Mouse (Mus musculus) testis, adult 2 months (tissue): ENCODE measurements at regions not wholly inside any gene's neighbourhood (a gene's known extent, or its start where the extent isn't known, plus 50 kb on each side); places are given as distances from the start of the nearest gene placed in this dataset.

Experiments used
- H3K27ac ChIP-seq: fragments of 200-500 bp; 2 replicates; pipeline ENCODE4 v1.5.1; 2012; ENCODE audit warnings: low read depth, low read length; ENCODE audit not compliant: control insufficient read depth, insufficient read depth
- H3K27me3 ChIP-seq: fragments of 200-500 bp; 2 replicates; pipeline ENCODE4 v1.6.1; 2012; ENCODE audit warnings: mild to moderate bottlenecking, low read length, moderate library complexity; ENCODE audit not compliant: control insufficient read depth, insufficient read depth
- H3K36me3 ChIP-seq: fragments of 200-500 bp; 2 replicates; pipeline ENCODE4 v1.6.1; 2012; ENCODE audit warnings: mild to moderate bottlenecking, low read length; ENCODE audit not compliant: control insufficient read depth, insufficient read depth
- H3K4me1 ChIP-seq: fragments of 200-500 bp; 2 replicates; pipeline ENCODE4 v1.6.1; 2012; ENCODE audit warnings: low read length; ENCODE audit not compliant: control insufficient read depth, insufficient read depth
- H3K4me3 ChIP-seq: fragments of 200-500 bp; 2 replicates; pipeline ENCODE4 v1.5.1; 2012; ENCODE audit warnings: low read depth, mild to moderate bottlenecking, low read length, moderate library complexity, mixed read lengths; ENCODE audit not compliant: control insufficient read depth
- CTCF ChIP-seq: fragments of 200-500 bp; IDR thresholded peaks from 2 replicates; pipeline ENCODE4 v1.5.1; 2012; ENCODE audit warnings: low read depth, mild to moderate bottlenecking, inconsistent platforms, low read length, moderate library complexity; ENCODE audit not compliant: control insufficient read depth, insufficient read depth, insufficient replicate concordance
- POLR2A ChIP-seq: fragments of 200-500 bp; IDR thresholded peaks from 2 replicates; pipeline ENCODE4 v1.6.1; 2012; ENCODE audit warnings: low read depth, mild to moderate bottlenecking, inconsistent platforms, low read length, moderate library complexity; ENCODE audit not compliant: control insufficient read depth

DNA sequence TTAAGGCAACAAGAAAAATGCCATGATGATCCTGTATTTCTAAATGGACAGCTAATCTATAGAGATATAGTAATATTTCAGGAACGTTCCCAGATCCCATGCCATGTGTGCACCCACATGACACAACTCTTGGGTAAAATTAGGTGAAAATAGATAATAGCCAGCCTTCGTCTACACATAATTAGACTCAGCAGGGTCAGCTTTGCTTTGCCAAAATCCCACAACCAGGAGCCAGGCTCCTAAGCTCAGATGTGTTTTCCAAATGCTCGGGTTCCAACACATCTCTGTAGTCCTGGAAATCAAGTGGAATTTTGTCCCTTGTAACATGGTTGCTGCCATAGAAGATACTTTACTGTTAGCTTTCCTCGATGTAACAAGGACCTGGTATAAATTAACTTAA lies 122.7 kb downstream of the Fam198b start:
- no peak for TF ChIP-seq CTCF
- no peak for TF ChIP-seq POLR2A
- no peak overlapping the region for H3K4me3 ChIP-seq
- no peaks in the 10 kb centered on the region for H3K36me3 ChIP-seq
- no peaks in the 10 kb centered on the region for H3K27me3 ChIP-seq
- no peak overlapping the region for H3K27ac ChIP-seq
- H3K4me1 ChIP-seq: no peaks in the 10 kb centered on the region

DNA sequence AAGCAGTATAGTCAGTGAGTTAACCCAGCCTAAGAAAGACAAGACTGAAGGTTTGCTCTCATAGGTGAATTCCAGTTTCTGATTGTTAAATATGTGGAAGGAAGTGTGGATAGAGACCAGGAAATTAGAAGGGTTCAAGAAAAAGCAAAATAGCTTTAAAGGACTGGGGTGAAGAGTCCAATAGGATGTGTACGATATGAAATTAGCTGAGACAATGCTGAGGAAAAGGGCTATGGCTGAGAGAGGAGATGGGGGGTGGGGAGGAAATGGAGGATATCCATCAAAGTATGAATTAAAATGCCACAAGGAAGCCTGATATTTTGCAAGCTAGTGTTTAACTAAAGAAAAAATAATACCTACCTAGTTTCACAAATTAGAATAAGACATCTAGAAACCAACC lies 124.9 kb downstream of the Fam198b start:
- H3K27me3 ChIP-seq: no peaks in the 10 kb centered on the region
- TF ChIP-seq POLR2A (no peak), CTCF (no peak)
- no peak overlapping the region for H3K27ac ChIP-seq
- no peak overlapping the region for H3K4me3 ChIP-seq
- H3K36me3 ChIP-seq: no peaks in the 10 kb centered on the region
- H3K4me1 ChIP-seq: no peaks in the 10 kb centered on the region

DNA sequence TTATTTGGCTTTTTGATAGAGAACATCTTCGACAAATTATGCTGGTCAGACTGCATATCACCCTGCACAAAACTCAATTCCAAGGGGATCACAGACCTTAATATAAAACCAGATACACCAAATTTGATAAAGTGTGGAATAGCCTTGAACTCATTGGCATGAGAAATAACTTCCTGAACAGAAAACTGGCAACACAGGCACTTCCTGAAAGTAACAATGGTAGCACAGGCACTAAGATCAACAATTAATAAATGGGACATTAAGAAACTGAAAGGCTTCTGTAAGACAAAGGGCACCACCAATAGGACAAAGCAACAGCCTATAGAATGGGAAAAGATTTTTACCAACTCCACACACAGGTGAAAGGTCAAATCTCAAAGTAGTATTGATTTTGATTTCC lies 141.5 kb downstream of the Fam198b start:
- Histone ChIP-seq H3K4me3 (no peak overlapping the region), H3K36me3 (no peaks in the 10 kb centered on the region), H3K27me3 (no peaks in the 10 kb centered on the region), H3K27ac (no peak overlapping the region), H3K4me1 (no peaks in the 10 kb centered on the region)
- TF ChIP-seq POLR2A: no peak
- no peak for TF ChIP-seq CTCF

DNA sequence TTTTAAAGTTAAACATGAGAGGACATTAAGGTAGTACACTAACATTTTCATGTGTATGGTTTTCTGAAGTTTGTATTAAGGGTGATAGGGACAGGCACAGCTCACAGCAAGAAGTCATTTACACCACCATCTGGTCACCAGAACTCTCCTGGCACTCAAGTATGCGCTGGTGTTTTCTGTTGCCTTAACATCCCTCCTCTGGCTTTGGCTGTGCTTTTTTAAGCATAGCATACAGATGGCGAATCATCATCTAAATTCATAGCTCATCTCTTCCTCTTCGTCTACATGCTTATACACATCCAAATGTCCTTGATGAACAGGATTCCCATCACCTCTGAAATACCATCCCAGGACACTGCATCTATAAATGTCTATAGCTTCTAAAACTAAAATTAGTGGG lies 148.7 kb downstream of the Fam198b start:
- Histone ChIP-seq H3K36me3 (no peaks in the 10 kb centered on the region), H3K27ac (no peak overlapping the region), H3K27me3 (no peaks in the 10 kb centered on the region), H3K4me3 (no peak overlapping the region), H3K4me1 (no peaks in the 10 kb centered on the region)
- no peak for TF ChIP-seq POLR2A
- TF ChIP-seq CTCF: no peak

DNA sequence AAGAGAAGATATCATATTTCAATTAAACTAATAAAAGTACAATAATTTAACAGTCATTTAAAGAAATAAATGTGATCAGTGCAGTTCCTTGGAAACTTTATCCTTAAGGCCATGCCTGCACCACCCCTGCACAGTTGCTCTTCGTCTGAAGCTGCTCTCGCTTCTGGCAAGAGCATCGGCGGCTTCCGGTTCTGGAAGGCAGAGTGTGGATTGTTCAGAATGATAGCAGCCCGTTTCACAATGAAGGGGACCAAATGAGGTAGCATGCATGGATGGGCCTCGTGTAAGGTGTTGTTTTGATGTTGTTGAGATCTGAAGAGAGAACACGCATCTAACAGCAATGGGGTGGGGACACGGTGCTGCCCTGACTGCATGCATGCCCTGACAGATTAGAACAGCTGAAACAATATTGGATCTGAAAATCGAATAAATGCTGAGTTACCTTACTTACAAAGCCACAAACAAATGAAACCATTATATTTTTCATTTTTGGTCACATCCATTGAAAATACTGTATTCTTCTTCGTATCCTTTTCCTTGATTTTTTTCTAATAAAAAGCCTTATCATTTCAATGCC lies 154.3 kb downstream of the Fam198b start:
- Histone ChIP-seq H3K4me3 (no peak overlapping the region), H3K27ac (no peak overlapping the region), H3K36me3 (no peaks in the 10 kb centered on the region), H3K27me3 (no peaks in the 10 kb centered on the region), H3K4me1 (no peaks in the 10 kb centered on the region; the same call in 1 of the 2 replicates)
- TF ChIP-seq CTCF (no peak), POLR2A (no peak)

DNA sequence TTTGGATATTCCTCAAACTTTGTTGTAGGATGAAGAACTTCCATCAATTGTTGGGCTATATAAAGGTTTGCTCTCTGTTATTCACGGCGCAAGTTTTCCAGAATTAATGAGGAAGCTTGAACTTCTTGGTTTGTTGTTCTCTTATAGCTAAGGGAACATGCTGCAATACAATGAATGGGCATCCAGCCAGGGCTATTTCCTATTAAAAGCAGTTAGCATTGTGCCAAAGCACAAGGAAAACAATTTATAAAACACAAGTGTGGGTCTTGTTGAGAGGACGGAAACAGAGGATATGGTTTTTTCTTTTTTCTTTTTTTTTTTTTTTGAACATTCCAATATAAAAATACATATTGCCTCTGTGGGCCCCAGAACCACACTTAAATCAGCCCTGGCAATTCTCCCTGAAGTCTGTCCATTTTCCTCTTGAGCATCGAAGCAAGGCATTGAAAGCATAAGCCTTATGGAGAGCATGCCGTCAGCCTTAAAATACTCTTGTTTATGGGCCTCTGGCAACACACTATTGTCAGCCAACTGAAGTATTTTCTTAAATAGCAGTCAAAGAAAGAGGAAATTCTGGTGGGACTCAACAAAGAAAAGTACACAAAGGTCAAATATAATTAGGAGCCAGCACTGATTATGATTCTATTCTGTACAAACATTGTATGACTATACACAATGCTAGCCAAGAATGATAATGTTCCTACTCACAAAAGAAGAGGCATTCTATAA lies 158.6 kb downstream of the Fam198b start:
- Histone ChIP-seq H3K27ac (no peak overlapping the region), H3K4me1 (no peaks in the 10 kb centered on the region; the same call in 1 of the 2 replicates)
- TF ChIP-seq POLR2A: no peak
- no peak for TF ChIP-seq CTCF

DNA sequence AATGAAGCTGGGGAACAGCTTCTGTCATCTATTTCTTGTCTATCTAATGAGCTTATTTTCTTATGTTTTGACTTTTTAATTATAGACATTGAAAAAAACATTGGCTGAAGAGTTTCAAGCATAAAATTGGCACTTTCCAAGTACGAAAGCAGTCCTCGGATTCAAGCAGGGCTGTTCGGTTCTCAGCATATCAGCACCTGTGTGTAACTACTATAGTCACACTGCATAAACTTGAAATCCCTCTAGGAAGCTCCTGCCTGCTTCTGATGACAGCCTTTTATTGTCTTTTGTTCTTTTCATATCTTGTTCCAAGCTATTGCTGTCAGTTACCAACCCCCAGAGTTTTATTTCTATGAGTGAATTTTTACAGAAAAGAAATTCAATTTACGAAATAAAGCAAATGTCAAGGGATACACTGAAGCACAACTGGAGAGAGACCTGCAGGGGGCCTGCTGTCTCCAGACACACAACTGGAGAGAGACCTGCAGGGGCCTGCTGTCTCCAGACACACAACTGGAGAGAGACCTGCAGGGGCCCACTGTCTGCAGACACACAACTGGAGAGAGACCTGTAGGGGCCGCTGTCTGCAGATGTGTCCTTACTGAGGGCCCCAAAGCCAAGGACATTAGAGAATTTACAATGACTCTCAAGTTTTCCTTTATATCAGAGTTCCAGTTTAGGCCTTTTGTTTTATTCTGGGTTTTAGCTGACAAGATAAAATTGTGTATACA lies 165.3 kb downstream of the Fam198b start:
- no peak for TF ChIP-seq CTCF
- no peak for TF ChIP-seq POLR2A
- no peak overlapping the region for H3K27ac ChIP-seq
- H3K4me3 ChIP-seq: no peak overlapping the region
- H3K27me3 ChIP-seq: no peaks in the 10 kb centered on the region
- H3K36me3 ChIP-seq: no peaks in the 10 kb centered on the region
- no peaks in the 10 kb centered on the region for H3K4me1 ChIP-seq

More for the DNA sequence above, 158.6 kb downstream of the Fam198b start:
- Histone ChIP-seq H3K4me3 (no peak overlapping the region), H3K27me3 (no peaks in the 10 kb centered on the region), H3K36me3 (no peaks in the 10 kb centered on the region)
